Mouse (Mus musculus) cerebellum, postnatal 25 days (tissue): ENCODE measurements around the gene Rabgap1.
"Not testable (repeated sequence)": the region's sequence is repeated elsewhere in the genome, so short reads cannot be mapped to it uniquely, and the experiment has no call there.

ENCODE experiments used
- DNase-seq, 2 experiments: peaks; one replicate each; pipeline ENCODE4 v3.0.0; 2021; ENCODE audit warnings: mixed read lengths in 2 of 2

The Rabgap1 gene

DNA sequence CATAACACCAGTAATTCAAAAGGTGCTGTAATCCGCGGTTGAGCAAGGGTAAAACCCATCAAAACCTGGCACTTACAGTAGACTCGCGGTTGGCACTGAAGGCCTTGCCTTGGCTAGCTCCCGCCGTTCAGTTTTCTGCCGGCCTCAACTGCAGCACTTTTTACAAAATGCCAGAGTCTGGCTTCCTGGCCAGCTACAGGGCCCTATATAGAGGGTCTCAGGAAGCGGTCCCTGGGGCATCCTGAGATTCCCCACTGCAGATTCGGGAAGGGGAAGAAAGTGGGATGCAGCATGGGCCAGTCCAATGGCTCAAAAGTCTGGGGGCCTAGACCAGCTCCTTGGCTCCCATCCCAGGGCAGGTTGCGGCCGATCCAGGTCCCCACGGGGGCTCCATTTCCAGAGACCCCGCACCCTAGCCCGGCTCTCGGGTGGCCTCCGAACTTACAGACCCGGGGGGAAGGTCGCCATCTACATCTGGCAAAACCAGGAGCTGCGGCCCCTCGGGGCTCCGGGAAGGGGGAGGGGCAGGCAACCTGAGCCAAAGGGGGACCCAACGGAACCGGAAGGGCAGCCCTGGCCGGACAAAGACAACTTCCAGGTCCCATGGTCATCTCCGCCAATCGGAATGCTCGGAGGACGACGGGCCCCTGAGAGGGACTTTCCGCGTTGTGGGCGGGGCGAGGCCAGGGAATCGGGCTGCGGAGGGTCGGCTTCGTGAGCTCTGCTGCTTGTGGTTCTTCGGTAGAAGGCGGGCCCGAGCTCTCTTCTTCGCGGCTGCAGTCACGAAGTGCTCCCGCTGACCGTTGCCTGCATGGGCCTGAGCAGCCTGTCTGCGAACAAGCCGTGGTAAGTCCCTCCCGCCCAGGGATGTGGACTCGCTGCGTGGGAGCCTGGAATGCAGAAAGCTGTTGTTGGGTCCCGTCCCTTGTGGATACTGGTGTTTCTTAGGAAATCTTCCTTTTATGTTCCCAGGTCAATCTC, at the start of gene Rabgap1, which contains the start of the genes Zbtb26 and Zbtb6:
Rabgap1 (plus strand) TSS at position 669 of the 981 bp plus-strand sequence.
Zbtb26 (minus strand) TSS at position 525 of the 981 bp plus-strand sequence.
Zbtb6 (minus strand) TSS at position 561 of the 981 bp plus-strand sequence.
- DNase-seq: peak; percentile 97

DNA sequence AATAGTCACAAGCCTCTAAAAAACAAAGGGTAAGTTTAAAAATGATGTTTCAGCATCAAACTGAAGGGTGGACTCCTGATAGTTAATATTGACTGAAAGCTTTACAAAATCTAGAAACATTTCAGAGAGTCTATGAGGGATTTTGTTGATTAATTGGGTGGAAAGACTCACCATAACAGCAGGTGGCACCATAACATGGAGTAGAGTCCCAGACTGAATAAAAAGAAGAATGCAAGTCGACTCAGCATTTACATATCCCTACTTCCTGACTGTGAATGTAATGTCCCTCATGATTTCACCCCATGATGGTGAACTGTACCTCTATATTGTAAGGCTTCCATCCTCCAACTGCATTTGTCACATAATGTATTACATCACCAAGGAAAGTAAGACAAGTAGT, 47.5 kb upstream of the Rabgap1 start:
- DNase-seq: no peak

DNA sequence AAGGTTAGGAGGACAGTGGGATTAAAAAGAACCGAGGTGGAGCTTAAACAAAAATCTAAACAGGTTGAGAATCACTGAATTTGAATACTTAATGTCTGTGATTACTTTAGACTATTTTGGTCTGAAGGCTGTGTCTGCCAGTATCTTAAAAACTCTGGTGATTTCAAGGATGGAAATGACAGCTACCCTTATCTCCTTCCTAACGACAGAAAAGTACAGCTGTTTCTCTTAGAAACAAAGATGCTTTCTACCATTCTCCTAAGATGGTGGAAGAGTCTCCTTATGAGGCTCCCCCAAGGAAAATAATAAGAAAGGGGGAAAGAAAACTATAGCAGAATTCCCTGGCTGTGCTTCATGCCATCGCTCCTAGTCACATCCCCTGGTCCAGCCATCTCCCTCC, 21.2 kb upstream of the Rabgap1 start:
- no peak for DNase-seq

DNA sequence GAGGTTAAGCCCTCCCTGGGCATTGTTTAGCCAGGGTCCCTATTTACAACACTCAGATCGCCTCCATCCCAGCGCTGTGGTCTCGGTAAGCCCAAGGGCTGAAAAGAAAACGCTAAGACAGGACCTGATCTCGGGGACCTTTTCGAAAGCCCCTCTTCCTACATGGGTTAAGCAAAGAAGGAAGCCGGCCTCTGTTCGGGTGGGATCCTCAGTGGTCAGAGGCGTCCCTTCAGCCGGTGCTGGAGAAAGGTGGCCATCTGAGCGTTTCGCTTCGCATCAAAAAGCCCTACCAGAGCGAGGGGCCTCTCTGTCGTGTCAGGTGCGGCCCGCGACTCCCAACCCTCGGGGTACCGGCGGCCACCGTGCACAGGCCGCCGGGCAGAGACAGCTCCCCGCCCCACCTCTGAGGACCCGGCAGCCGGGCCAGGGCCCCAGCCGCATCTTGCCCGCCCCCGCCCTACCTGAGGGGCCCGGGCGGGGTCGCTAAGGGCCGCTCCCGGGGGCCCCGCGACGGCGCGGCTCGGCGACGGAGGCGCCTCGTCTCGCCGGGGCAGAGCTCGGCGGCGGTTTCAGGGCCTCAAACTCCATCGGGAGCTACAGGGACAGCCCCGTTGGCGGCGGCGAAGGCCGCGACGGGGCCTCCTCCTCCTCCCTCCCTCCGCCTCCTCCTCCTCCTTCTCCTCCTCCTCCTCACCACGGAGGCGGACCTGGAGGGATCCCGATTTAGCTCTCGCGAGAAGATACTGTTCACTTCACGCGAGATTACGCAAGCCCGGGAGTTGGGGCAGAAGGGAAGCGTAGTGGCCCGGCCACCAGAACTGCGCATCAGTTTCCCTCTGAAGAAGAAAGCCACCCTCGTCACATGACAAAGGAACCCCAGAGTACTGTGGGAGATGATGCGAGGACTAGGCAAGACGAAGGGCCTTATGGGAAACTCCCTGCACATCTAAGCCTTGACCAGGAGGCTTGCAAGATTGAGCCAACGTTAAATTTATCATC, 20.5 kb upstream of the Rabgap1 start, which contains the start of gene Rc3h2:
Rc3h2 (minus strand) TSS at position 598 of the 999 bp plus-strand sequence.
- peak; percentile 92 to 95 for DNase-seq

DNA sequence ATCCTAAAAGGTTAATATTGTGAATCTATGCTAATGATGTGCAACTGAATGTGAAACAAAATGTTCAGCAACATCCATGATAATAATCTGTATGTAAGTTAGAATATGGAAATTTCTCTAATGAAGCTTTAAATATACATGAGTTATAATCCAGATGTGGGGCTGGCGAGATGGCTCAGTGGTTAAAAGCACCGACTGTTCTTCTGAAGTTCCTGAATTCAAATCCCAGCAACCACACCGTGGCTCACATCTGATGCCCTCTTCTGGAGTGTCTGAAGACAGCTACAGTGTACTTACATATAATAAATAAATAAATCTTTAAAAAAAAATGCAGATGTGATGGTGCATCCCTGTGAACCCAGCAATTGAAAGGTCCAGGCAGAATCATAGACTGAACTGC, 19.4 kb upstream of the Rabgap1 start:
- peak in 1 of 2 experiments; percentile 17 for DNase-seq

DNA sequence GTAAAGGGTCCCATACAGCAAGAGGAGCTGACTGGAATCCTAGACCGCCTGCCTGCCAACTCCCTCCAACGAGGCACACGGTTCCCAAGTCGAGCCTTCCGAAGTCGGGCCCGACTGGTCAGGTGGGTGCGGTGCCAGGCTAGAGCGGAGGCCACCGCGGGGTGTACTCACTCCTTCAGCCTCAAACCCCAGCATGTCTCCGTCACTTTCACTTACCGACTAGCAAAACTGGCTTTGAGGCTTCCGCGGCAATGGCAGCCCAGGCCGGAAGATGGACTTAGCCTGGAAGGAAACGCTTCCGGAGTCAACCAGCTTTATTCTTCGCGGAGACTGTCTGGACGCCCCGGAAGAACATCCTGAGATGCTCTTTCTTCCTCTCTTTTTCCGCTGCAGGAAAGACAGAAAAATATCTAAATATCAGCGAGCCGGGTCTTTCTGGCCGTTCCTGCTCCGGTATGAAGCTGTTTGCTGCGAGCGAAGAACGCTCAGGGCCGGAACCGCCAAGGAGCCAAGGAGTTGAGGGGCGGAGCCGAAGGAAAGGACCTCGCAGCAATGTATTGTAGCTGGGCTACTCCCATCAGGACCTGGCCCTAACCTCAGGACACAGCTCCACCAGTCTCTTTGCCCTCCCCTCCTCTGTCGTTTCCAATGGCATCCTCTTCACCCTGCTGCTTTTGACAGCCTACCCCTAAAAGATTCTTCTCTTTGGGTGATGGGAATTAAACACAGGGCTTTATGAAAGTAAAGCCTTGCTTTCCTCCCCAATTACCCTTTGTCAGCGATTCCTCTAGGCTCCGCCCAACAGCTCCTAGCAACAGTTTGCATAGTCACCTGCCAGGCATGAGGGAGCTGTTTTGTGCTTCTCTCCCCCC, 12.2 kb upstream of the Rabgap1 start:
- DNase-seq: peak; percentile 80 to 87

DNA sequence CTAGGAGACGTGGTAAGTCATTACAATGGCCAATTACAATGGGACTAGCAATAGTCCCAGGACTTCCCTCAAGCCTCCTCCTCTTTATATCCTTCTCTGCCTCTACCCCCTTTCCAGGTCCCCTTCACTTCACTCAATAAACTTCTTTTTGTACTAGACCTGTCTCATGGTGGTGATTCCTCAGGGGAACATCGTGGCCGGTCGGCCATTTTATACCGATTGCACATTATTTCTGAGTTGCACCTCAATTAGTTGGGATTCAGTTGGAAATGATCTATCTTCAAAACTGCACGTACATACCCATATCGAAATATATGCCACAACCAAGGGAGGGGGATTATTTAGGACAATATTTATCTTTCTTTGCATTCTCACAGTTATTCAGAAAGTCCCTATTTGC, 11.5 kb upstream of the Rabgap1 start:
- DNase-seq: no peak

DNA sequence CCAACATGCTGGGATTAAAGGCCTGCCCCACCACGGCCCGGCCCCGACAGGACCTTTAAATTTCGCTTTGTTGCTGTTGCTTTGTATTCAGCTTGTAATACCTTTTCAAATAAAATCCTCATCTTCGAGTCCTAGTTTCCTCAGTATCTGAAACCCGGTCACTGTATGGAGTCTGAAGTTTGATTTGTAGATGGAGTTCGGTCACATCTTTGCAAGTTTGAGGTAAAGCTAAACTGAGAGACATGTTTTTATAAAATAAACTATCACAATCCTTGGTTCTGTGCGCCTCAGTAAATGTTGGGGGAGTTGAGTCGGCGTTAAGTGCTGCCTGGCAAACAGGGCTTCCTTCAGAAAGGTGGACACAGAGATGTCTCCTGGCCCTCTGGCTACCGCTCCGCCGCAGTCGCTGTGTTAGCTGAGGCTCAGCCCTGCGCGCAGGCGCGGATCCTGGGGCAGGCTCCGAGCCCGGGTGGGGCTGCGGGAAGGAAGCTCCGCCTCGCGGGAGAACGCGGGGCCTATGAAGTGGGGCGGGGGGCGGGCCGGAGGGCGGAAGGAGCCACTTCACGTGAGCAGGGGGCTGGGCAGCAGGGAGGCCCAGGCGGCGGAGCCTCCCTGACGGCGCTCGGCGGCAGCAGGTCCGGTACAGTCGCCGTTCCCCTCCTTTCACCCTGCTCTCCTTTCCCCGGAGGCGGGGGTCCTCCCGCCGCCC, 8.7 kb downstream of the Rabgap1 start:
- DNase-seq: peak; percentile 93 to 97

DNA sequence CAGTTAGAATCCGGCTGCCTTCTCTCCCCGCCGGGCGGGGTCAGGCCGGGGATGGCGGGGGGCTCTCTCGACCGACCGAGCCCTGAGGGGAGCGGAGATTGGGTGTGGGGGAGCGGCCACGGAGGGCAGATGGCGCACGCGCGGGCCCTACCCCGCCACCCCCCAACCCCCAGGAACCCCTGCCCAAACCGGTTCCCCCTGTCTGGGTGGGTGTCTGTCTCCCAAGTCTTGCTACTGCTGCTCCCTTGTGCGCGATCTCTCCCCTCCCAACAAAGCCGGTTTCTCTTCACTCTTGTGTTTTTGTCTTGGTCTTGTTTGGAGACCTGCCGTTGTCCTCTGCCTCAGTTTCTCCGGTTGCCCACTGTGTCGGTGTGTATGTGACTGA, 9.3 kb downstream of the Rabgap1 start:
- DNase-seq: no peak

DNA sequence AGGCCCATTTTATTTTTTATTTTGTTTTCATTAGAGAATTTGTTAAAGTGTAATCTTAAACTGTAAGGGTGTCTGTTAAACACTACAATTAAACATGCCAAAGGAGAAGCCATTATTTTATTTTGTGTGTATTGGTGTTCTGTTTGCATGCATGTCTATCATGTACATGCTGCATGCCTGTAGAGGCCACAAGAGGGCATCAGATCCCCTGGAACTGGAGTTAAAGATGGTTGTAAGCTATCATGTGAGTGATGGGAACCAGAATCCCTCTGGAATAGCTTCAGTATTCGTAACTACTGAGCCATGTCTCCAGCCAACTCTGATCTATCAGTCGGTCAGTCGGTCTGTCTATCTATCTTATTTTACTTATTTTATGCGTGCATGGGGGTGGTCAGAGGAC, 17.6 kb downstream of the Rabgap1 start:
- DNase-seq: no peak

DNA sequence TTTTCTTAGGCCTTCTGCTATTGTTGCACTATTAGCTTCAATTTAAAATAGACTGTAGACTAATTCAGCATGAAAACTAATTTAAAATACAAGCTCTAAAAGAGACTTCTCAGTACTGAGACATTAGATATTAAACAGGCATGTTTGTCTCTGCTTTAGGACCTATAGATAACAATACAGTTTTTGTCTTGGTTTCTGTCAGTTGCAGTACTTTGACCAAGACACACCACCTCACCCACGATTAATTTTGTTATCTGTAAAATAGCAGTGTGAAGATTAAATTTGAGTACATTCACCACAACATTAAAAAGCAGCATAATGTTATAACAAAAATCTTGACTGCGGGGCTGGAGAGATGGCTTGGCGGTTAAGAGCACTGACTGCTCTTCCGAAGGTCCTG, 23.2 kb downstream of the Rabgap1 start:
- DNase-seq: no peak

DNA sequence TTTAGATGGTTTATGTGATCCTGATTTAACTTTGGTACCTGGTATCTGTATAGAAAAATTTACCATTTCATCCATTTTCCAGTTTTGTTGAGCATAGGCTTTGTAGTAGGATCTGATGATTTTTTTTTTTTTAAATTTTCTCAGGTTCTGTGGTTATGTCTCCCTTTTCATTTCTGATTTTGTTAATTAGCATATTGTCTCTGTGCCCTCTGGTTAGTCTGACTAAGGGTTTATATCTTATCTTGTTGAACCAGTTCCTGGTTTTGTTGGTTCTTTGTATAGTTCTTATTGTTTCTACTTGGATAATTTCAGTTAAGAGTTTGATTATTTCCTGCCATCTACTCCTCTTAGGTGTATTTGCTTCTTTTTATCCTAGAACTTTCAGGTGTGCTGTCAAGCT, 36.5 kb downstream of the Rabgap1 start:
- DNase-seq: no peak

DNA sequence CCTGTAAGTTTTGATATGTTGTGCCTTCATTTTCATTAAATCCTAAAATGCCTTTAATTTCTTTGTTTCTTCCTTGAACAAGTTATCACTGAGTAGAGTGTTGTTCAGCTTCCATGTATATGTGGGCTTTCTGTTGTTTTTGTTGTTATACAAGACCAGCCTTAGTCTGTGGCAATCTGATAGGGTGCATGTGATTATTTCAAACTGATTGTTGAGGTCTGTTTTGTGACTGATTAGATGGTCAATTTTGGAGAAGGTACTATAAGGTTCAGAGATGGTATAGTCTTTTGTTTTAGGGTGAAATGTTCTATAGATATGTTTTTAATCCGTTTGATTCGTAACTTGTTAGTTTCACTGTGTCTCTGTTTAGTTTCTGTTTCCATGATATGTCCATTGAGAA, 37.0 kb downstream of the Rabgap1 start:
- no peak for DNase-seq

DNA sequence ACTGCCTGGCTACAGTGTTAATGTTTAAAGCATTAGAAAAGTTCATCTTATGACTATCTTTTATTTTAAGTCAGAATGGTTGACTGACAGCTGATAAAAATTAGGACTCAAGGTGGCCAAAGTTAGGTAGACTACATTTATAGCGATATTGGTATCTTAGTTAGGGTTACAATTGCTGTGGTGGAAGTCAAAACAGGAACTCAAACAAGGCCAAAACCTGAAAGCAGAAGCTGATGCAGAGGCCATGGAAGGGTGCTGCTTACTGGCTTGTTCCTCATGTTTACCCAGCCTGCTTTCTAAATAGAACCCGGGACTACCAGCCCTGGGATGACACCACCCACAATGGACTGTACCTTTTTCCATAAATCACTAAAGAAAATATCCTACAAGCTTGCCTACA, 41.1 kb downstream of the Rabgap1 start:
- no peak for DNase-seq

DNA sequence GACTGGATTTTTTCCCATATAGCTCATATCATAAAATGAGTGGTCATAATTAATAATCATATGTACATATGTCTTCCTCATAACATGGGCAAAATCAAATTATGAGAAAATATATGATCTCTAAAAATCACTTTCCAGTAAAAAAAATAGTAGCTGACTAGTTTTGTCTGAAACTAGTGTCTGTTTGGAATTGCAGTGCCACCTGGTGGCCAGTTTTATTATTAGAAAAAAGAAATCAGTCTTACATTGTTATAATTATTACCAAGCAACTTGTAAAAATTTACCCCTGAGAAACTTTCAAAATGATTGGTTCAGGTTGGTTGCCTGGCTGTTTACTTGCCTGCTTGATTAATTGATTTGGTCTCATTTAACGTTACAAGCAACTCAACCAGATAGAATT, 42.3 kb downstream of the Rabgap1 start:
- DNase-seq: peak in 1 of 2 experiments; percentile 43

DNA sequence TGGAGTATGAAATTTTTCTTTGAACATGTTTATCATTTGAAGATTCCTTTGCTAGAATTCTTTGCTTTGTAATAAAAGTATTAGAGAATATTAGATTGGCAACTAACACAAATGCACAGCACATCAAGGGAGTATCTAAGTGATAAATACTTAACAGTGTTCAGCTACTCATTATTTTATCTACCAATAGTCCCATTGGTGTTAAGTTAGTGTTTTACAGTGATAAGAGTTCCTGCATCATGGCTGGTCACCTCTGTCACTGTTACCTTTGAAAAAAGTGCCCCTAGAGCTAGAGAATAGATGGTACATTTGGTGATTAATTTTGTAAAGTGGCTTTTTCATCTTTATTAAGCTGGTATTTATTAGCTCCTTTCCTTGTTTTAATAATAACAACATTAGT, 43.3 kb downstream of the Rabgap1 start:
- DNase-seq: no peak

DNA sequence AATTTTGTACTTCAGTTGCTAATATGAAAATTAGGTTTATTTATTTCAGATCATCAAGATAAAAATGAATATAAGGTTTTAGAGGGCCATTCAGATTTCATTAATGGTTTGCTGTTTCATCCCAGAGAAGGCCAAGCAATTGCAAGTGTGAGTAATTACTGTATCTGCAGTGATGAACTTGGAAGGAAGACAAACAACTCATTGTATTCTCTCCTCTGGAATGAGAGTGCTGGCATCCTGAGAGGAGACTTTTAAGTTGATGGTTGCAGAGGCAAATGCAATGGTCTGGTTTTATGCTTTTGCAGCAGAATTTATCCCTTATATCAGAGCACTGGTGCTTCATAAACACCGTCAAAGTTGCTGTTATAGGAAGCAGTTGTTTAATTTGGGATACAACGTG, 45.9 kb downstream of the Rabgap1 start:
- no peak for DNase-seq

DNA sequence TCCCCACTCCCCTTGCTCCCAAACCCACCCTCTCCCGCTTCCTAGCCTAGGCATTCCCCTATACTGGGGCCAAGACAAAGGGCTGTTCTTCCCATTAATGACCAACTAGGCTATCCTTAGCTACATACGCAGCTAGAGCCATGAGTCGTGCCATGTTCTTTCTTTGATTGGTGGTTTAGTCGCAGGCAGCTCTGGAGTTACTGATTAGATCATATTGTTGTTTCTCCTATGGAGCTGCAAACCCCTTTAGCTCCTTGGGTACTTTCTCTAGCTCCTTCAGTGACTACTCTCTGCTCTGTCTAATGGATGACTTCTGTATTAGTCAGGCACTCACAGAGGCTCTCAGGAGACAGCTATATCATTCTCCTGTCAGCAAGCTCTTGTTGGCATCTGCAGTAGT, 54.2 kb downstream of the Rabgap1 start:
- no peak for DNase-seq

DNA sequence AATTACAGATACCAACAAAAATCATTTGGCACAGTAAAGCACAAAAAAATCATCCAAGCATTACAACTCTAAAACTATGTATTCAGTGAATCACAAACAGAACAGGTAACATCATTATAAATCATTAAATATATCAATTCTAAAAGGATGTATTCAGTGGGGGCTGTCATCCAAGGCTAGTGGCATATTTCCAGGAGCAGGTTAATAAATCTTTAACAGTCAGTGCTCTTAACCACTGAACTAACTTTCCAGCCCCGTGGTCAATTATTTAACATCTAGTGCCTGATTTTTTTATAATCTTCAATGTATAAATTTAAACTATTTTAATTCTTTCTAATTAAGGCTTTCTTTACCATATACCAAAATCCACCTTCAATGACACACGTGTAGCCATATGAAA, 62.8 kb downstream of the Rabgap1 start:
- DNase-seq: not testable (repeated sequence)

DNA sequence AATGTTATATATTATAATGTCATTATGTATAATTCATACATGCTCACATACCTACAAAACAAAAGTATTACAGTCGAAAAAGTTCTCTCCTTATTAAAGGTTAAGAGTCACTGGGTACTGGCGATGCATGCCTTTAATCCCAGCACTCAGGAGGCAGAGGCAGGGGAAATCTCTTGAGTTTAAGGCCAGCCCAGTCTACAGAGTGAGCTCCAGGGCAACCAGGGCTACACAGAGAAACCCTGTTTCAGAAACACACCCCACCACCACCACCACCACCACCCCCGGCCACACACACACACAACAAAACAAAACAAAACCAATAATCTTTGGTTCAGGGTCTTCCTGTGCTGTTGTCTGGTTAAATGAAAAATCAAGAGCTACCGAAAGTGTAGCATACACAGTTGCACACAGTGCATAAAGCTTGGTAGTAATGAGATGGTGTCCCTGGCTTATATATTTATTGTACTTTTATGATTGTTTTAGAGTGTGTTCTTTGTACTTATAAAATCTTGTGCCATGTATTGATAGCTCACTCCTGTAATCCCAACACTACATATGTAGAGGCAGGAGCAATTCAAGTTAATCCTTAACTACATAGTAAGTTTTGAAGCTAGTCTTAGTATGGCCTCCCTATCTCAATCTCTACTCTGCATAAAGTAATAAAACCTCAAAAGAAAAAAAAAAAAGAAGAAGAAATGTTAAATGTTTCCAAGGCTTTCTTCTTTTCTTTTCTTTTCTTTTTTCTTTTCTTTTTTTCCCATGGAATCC, 68.2 kb downstream of the Rabgap1 start:
- no peak for DNase-seq
